Mouse (Mus musculus) heart, adult 9 months (tissue): ENCODE data around the gene Axin1.
A peak's percentile ranks its signal among the peaks of the same experiment; 100 is the strongest.
"Not testable (repeated sequence)": the region's sequence is repeated elsewhere in the genome, so short reads cannot be mapped to it uniquely, and the experiment has no call there.

Experiments
- DNase-seq, 2 experiments: peaks; one replicate each; pipeline ENCODE4 v3.0.0; 2022; ENCODE audit warnings: low spot score in 2 of 2

Gene Axin1

DNA sequence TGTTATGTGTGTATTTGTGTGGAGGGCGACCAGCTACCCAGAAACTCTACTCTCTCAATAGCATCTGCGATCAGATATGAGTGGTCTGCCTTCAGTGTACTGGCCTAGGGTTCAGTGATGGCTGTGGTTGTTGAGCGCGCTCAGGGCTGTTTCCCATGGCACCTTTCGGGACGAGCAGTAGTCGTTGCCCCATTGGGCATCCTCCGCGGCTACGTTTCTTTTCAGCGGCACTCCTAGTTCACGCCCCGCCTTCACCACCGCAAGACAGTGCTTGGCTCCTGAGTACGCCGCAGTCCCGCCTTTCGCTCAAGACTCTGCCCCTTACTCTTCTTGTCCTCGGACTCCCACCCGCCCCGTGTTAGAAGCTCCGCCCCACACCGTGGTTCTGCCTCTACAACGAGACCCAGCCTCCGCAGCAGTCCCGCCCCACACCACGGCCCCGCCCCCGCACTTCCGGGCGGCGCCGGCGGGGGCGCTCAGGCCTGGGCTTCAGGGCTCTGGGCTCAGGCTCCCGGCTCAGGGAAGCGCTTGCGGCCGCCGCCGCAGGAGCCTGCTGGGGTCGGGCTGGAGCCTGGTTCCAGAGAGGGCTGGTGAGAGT is at the start of gene Axin1:
Axin1 (plus strand) TSS at position 450 of the 598 bp plus-strand sequence.
- DNase-seq: peak; percentile 93 to 94

DNA sequence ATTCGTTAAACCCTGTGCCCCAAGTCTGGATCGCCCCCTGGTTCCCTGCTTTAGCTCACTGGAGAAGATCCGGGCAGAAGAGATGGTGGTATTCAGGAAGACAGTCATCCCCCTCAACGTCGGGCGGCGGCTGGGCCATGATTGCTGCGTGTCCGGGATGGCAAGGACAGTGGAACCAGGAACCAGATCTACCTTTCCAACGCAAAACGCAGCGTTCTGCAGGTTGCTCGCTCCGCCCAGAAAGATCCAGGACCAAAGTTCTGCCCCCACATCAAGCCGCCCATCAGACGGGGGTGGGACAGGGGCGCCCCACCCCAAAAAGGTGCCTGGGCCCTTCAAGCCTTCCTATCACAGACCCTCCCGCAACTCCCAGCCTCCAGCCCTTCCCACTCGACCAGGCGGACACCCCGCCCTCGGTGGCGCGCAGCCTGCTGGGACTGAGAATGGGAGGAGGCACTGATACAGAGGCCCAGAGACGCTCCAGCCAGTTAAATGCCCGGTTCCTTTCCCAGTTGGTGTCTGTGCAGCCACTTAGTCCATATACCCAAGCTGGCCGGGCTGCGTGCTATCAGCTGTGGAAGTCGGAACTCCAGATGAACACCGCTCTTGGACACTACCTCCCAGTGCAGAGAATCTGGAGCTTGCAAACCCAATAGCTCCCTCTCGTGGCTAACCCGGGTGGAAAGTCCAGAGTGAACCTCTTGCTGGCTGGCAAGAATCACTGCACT is 48.4 kb upstream of the Axin1 start, which contains the start of gene Decr2:
Decr2 (minus strand) TSS at position 433 of the 728 bp plus-strand sequence.
- DNase-seq: peak; percentile 87 to 90

DNA sequence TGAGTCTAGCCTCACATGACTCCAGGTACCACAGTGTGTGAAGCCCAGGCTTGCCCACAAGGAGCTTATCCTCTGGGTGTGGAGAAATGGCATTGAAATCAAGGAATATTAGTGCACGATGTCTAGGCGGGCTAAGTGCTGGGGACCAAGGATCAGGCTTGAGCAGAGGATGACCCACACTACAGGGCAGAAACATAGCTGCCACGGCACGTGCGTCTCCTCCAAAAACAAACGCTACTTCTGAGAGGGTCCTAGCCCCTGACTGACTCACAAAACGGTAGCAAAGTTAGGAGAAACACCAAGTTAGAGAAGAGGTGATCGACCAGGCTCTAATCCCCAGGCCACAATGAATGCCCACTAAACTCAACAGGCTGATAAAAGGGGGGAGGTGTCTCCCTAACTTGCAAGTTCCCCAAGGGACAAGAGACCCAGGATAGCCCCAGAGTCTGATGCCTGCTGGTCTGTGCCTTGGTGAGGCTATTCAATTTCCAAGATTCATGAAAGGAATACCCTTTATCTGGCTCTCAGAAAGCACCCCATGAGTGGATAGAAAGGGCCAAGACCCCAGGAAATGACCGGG is 43.9 kb upstream of the Axin1 start:
- DNase-seq: no peak

GRCm38 (mm10) chr17:26095121-26095740 is 43.3 kb upstream of the Axin1 start, which contains the start of gene Nme4:
Gene Nme4, minus strand, starts transcription at chr17:26095602.
- DNase-seq: peak in 1 of 2 experiments; percentile 35

DNA sequence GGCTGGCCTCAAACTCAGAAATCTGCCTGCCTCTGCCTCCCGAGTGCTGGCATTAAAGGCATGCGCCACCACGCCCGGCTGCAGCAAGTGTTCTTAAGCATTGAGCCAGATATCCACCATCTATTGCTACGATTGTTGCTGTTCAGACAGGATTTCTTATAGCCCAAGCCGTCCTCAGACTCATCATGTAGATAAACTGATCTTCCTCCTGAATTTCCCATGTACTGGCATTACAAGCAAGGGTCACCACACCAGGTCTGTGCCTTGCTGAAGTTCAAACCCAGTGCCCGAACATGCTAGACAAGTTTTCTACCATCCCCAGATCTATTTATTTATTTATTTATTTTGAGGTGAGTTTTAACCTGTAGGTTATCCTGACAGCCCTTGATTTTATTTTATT is 40.0 kb upstream of the Axin1 start:
- DNase-seq: no peak

- DNase-seq: not testable (repeated sequence)
Observed at GRCm38 (mm10) chr17:26099316-26099715, 39.2 kb upstream of the Axin1 start.

DNA sequence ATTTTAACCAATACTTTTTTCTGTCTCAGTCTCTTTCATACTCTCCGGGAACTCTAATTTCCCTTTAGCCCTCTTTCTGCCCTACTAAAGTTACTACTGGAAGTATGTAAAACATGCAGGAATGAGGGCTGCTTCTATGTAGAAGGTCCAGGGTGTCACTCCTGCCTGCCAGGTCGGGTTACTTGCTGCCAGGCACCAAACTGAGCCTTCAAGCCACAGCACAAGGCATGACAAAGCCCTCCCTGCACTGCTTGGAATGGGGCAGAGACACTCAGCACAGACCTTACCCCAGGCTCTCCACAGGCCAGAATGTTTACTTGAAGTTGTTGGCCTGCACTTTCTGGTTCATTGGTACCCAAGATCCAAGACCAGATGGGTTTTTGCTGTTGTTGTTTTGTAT is 38.3 kb upstream of the Axin1 start:
- DNase-seq: no peak

DNA sequence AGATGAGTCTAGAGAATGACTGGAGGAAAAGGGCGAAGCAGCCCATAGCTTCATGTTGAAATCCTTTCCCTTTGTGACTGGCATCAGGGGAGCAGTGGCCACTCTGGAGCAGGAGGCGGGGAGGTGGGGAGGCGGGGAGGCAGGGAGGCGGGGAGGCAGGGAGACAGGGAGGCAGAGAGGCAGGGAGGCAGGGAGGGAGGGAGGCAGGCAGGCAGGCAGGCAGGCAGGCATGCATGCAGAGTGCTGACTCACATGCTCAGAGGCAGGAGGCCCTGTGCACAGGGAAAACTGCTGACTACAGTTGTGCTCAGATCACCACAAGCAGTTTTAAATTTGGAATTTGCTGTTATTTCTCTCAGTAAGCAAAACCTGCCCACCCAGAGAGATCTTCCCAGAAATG is 37.0 kb upstream of the Axin1 start:
- DNase-seq: peak in 1 of 2 experiments; percentile 41

DNA sequence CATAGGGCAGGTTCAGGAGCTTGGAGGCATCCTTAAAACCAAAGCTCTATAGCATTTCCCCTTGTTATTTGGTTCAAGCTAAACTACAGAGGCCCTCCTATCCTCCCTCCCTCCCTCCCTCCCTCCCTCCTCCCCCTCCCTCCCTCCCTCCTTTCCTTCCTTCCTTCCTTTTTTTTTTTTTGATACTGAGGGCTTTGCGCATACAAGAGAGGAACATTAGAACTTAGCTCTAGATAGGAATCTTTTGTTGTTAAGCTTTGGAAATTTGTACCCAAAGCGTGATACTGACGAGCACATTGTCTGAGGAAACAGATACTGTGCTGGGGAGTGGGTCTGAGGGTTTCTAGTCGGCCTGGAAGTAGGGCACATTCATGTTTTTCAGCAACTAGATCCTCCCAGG is 32.9 kb upstream of the Axin1 start:
- DNase-seq: no peak

- no peak for DNase-seq
Observed at GRCm38 (mm10) chr17:26110156-26110555, 28.3 kb upstream of the Axin1 start.

- no peak for DNase-seq
Observed at GRCm38 (mm10) chr17:26111024-26111423, 27.5 kb upstream of the Axin1 start.

GRCm38 (mm10) chr17:26111722-26112121 is 26.8 kb upstream of the Axin1 start:
- no peak for DNase-seq

DNA sequence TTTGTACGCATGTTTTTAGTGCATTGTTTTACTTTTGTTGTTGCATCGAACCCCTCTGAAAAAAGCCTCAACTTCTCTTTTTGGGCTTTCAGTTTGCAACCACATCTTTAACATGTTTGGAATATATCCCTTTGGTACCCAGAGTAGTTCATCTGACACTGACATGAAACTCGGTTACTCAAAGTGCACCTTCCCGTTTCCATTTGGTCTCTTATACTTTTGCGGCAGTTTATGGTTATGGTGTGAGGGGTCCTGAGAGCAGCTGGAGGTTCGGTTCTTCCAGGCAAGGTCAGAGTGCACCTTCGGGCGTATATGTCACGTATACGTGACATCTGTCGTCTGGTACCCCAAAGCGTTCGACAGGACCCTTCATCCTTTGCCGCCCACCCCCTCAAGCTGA is 25.7 kb upstream of the Axin1 start:
- DNase-seq: no peak

DNA sequence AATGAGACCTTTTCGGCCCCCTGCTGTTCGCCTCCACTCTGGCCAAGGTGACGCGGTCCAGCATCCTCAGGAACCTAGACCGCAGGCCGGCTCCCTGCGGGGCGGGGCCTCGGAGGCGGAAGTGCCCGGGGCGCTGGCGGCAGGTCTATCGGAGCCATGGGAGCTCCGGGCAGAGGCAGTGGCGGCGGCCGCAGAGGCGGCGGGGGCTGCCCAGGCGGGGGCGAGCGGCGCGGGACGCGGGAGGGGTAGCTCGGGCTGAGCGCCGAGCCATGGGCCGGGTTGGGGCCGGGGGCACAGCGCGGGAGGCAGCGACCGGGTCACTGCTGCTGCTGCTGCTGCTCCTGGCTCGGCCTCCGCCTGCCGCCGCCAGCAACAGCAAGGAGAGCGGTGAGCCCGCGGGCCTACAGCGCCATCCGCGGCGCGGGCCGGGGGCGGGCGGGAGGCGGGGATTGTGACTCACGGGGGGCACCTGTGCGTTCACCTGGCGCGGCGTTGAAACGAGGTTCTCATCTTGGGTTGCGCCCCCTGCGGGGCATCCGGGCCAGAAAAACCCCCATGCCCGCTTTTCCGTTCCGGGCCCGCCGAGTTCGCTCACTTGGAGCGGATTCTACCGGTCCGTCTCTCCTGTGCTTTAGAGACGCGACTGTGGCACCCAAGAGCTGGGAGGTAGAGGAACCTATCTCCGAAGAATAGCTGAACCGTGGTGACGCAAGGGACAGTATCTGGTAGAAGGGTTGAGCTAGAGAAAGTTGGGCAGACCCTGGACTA is 25.1 kb upstream of the Axin1 start, which contains the start of gene Tmem8:
Tmem8 (plus strand) TSS at position 119 of the 768 bp plus-strand sequence.
- peak; percentile 48 to 52 for DNase-seq

DNA sequence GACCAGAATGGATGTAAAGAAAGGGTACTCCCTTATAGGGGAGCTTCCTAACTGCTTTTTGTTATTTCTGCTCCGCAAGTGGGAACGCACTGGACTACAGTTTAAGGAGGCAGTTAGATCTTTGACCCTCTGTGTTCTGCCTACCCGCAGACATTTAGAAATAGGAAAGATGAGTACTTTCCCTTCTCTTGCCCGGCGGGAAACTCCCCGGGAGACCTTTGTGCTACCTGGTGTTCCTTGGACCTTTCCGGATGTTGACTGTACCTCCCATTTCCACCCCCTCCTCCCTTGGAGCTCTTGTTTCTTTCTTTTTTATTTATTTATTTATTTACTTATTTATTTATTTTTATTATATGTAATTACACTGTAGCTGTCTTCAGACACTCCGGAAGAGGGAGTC is 24.4 kb upstream of the Axin1 start:
- DNase-seq: no peak

- not testable (repeated sequence) for DNase-seq
Observed at GRCm38 (mm10) chr17:26114461-26114860, 24.0 kb upstream of the Axin1 start.

DNA sequence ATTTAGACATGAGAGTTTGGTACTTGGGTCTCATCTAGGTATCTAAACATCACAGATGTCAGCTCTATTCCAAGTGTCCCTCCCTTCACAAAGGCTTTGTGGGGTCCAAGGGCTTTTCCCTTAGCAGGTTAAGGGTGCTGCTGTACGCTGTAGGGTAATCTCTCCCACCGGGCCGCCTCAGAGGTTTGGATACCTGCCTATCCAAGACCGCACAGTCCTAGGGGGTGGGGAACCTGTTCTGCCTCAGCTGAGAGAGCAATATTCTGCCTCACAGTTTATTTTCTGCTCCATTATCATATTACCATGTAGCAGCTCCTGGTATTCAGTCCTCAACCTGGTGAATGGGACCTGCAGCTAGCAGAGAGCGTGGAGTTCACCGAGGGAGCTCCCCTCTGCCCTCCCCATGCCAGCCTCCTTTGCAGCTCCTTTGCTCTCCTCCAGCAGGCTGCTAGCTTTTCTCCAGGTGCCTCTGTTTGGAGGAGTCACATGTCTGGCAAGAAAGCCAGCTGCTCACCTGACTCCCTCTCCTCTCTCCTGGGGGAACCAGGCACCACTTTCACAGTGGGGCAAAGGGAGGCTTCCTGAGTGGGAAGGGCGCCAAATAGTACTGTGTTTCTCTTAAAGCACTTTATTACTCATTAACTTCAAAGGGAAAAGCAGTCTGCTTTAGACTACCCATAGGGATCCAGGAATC is 23.1 kb upstream of the Axin1 start:
- no peak for DNase-seq

- DNase-seq: no peak
Observed at GRCm38 (mm10) chr17:26115956-26116487, 22.5 kb upstream of the Axin1 start.

- DNase-seq: no peak
Observed at GRCm38 (mm10) chr17:26116503-26117258, 21.8 kb upstream of the Axin1 start.
